Mouse (Mus musculus): ENCODE measurements around the gene Trpm4. TPM values are rescaled to one million over a fixed set of nuclear protein-coding genes. Genes with fewer than 3 reads are reported as not detected.

The Trpm4 gene
- polyA plus RNA-seq, 1 experiment from 2014 or later, result 12.0 TPM

- Histone ChIP-seq H3K4me2 (no peak overlapping the region), H3K27me3 (replicated peaks) (peaks cover 17% of the 10 kb centered on the region), H3K9ac (replicated peaks) (no peak overlapping the region), H3K9me3 (replicated peaks) (no peaks in the 10 kb centered on the region), H3K36me3 (peaks cover 31% of the 10 kb centered on the region), H3K4me1 (peaks cover 40% of the 10 kb centered on the region), H3K4me3 (replicated peaks) (no peak overlapping the region), H3K27ac (replicated peaks) (no peak overlapping the region)
- ATAC-seq (ENCODE audit: low FRiP score), result no peak
- WGBS, result 93% methylated on average over 11 of the region's 11 CpGs
These were observed 8.5 kb upstream of the Trpm4 start for GRCm38 (mm10) chr7:45342081-45342480.

GRCm38 (mm10) chr7:45341303-45341702 lies 7.7 kb upstream of the Trpm4 start:
- WGBS, result 7% methylated on average over 8 of the region's 8 CpGs
- H3K9ac ChIP-seq (replicated peaks), result no peak overlapping the region
- peak overlapping the region; percentile 61 for H3K4me2 ChIP-seq
- H3K4me3 ChIP-seq (replicated peaks), result no peak overlapping the region
- no peaks in the 10 kb centered on the region for H3K9me3 ChIP-seq (replicated peaks)
- peaks cover 40% of the 10 kb centered on the region for H3K4me1 ChIP-seq
- H3K27me3 ChIP-seq (replicated peaks), result peaks cover 17% of the 10 kb centered on the region
- H3K36me3 ChIP-seq, result peaks cover 23% of the 10 kb centered on the region
- H3K27ac ChIP-seq (replicated peaks), result no peak overlapping the region
- ATAC-seq (ENCODE audit: low FRiP score), result no peak

GRCm38 (mm10) chr7:45340669-45341068 lies 7.1 kb upstream of the Trpm4 start:
- Histone ChIP-seq H3K4me3 (replicated peaks) (0 out of 2 replicates have a peak overlapping the region, but pooled peaks have one; percentile 36), H3K27ac (replicated peaks) (no peak overlapping the region), H3K4me2 (peak overlapping the region; percentile 61), H3K9ac (replicated peaks) (no peak overlapping the region), H3K4me1 (peaks cover 40% of the 10 kb centered on the region), H3K9me3 (replicated peaks) (no peaks in the 10 kb centered on the region), H3K36me3 (peaks cover 17% of the 10 kb centered on the region), H3K27me3 (replicated peaks) (peaks cover 17% of the 10 kb centered on the region)
- WGBS, result 8% methylated on average over 11 of the region's 11 CpGs
- no peak for ATAC-seq (ENCODE audit: low FRiP score)

GRCm38 (mm10) chr7:45340066-45340442 lies 6.5 kb upstream of the Trpm4 start:
- Histone ChIP-seq H3K4me1 (peaks cover 40% of the 10 kb centered on the region), H3K4me3 (replicated peaks) (peak overlapping the region; percentile 36), H3K27me3 (replicated peaks) (peaks cover 17% of the 10 kb centered on the region), H3K36me3 (peaks cover 10% of the 10 kb centered on the region), H3K9ac (replicated peaks) (no peak overlapping the region), H3K4me2 (peak overlapping the region; percentile 61), H3K27ac (replicated peaks) (no peak overlapping the region), H3K9me3 (replicated peaks) (no peaks in the 10 kb centered on the region)
- ATAC-seq (ENCODE audit: low FRiP score), result no peak
- 6% methylated on average over 11 of the region's 11 CpGs for WGBS

- H3K4me3 ChIP-seq (replicated peaks), result peak overlapping the region; percentile 36
- H3K4me1 ChIP-seq, result peaks cover 40% of the 10 kb centered on the region
- peak overlapping the region; percentile 61 for H3K4me2 ChIP-seq
- H3K27me3 ChIP-seq (replicated peaks), result peaks cover 17% of the 10 kb centered on the region
- peak overlapping the region; percentile 36; the same call in 1 of the 2 replicates for H3K9ac ChIP-seq (replicated peaks)
- H3K9me3 ChIP-seq (replicated peaks), result no peaks in the 10 kb centered on the region
- 3% methylated on average over 36 of the region's 39 CpGs for WGBS
- peaks cover 7% of the 10 kb centered on the region; the same call in 1 of the 2 replicates for H3K36me3 ChIP-seq
- no peak overlapping the region for H3K27ac ChIP-seq (replicated peaks)
- peak; percentile 54; the same call in 1 of the 2 replicates for ATAC-seq (ENCODE audit: low FRiP score)
These were observed 6.0 kb upstream of the Trpm4 start for GRCm38 (mm10) chr7:45339410-45340065.

- Histone ChIP-seq H3K4me1 (peaks cover 44% of the 10 kb centered on the region), H3K4me2 (peak overlapping the region; percentile 61)
These were observed 4.8 kb upstream of the Trpm4 start for GRCm38 (mm10) chr7:45338161-45338911.

GRCm38 (mm10) chr7:45337469-45337868 lies 3.9 kb upstream of the Trpm4 start:
- Histone ChIP-seq H3K27me3 (replicated peaks) (peaks cover 13% of the 10 kb centered on the region), H3K4me1 (peaks cover 53% of the 10 kb centered on the region), H3K9me3 (replicated peaks) (no peaks in the 10 kb centered on the region), H3K36me3 (peaks cover 7% of the 10 kb centered on the region; the same call in 1 of the 2 replicates), H3K4me3 (replicated peaks) (no peak overlapping the region), H3K4me2 (no peak overlapping the region), H3K9ac (replicated peaks) (no peak overlapping the region), H3K27ac (replicated peaks) (no peak overlapping the region)
- WGBS, result 20% methylated on average over 4 of the region's 4 CpGs
- no peak for ATAC-seq (ENCODE audit: low FRiP score)

More at GRCm38 (mm10) chr7:45338161-45338911, 4.8 kb upstream of the Trpm4 start:
- H3K9me3 ChIP-seq (replicated peaks), result no peaks in the 10 kb centered on the region
- no peak overlapping the region; the same call in 1 of the 2 replicates for H3K9ac ChIP-seq (replicated peaks)
- H3K36me3 ChIP-seq, result peaks cover 7% of the 10 kb centered on the region; the same call in 1 of the 2 replicates
- no peak for ATAC-seq (ENCODE audit: low FRiP score)
- H3K4me3 ChIP-seq (replicated peaks), result no peak overlapping the region
- H3K27ac ChIP-seq (replicated peaks), result no peak overlapping the region
- 6% methylated on average over 14 of the region's 14 CpGs for WGBS
- peaks cover 17% of the 10 kb centered on the region for H3K27me3 ChIP-seq (replicated peaks)

- peaks cover 51% of the 10 kb centered on the region for H3K4me1 ChIP-seq
- ATAC-seq (ENCODE audit: low FRiP score), result no peak
- WGBS, result 89% methylated on average over 4 of the region's 4 CpGs
These were observed 2.7 kb upstream of the Trpm4 start for GRCm38 (mm10) chr7:45336319-45336718.

GRCm38 (mm10) chr7:45335056-45335455 lies 1.5 kb upstream of the Trpm4 start, which contains the start of gene Hrc:
Hrc (plus strand) TSS chr7:45335290.
- Histone ChIP-seq H3K9me3 (replicated peaks) (no peaks in the 10 kb centered on the region), H3K4me1 (peaks cover 38% of the 10 kb centered on the region), H3K27ac (replicated peaks) (no peak within 1 kb of the TSS), H3K9ac (replicated peaks) (no peak within 1 kb of the TSS), H3K4me2 (peak within 1 kb of the TSS; percentile 95), H3K27me3 (replicated peaks) (peaks cover 13% of the 10 kb centered on the region; the same call in 1 of the 2 replicates), H3K4me3 (replicated peaks) (no peak within 1 kb of the TSS), H3K36me3 (no peaks in the 10 kb centered on the region)
- WGBS, result 33% methylated on average over 5 of the region's 5 CpGs
- no peak for ATAC-seq (ENCODE audit: low FRiP score)

More at GRCm38 (mm10) chr7:45336319-45336718, 2.7 kb upstream of the Trpm4 start:
- 0 out of 2 replicates have a peak, but pooled peaks cover under 1% of the 10 kb centered on the region for H3K36me3 ChIP-seq
- H3K9me3 ChIP-seq (replicated peaks), result no peaks in the 10 kb centered on the region
- no peak overlapping the region for H3K4me2 ChIP-seq
- H3K27ac ChIP-seq (replicated peaks), result no peak overlapping the region
- no peak overlapping the region for H3K4me3 ChIP-seq (replicated peaks)
- no peak overlapping the region for H3K9ac ChIP-seq (replicated peaks)
- H3K27me3 ChIP-seq (replicated peaks), result peaks cover 13% of the 10 kb centered on the region; the same call in 1 of the 2 replicates

- H3K27me3 ChIP-seq (replicated peaks), result peaks cover 13% of the 10 kb centered on the region; the same call in 1 of the 2 replicates
- no peak overlapping the region for H3K9ac ChIP-seq (replicated peaks)
- ATAC-seq (ENCODE audit: low FRiP score), result no peak
- H3K4me1 ChIP-seq, result peaks cover 34% of the 10 kb centered on the region
- 38% methylated on average over 3 of the region's 3 CpGs for WGBS
- H3K36me3 ChIP-seq, result no peaks in the 10 kb centered on the region
- H3K27ac ChIP-seq (replicated peaks), result no peak overlapping the region
- 0 out of 2 replicates have a peak overlapping the region, but pooled peaks have one; percentile 1 for H3K4me2 ChIP-seq
- H3K9me3 ChIP-seq (replicated peaks), result no peaks in the 10 kb centered on the region
- H3K4me3 ChIP-seq (replicated peaks), result no peak overlapping the region
These were observed 1.0 kb upstream of the Trpm4 start for GRCm38 (mm10) chr7:45334605-45335004.

- peak overlapping the region; percentile 72 for H3K27ac ChIP-seq (replicated peaks)
- H3K9ac ChIP-seq (replicated peaks), result peak overlapping the region; percentile 65
- H3K4me3 ChIP-seq (replicated peaks), result peak overlapping the region; percentile 64
- peak; percentile 57 for ATAC-seq (ENCODE audit: low FRiP score)
- H3K4me1 ChIP-seq, result peaks cover 16% of the 10 kb centered on the region
- peaks cover 7% of the 10 kb centered on the region; the same call in 1 of the 2 replicates for H3K27me3 ChIP-seq (replicated peaks)
- 3% methylated on average over 22 of the region's 22 CpGs for WGBS
- H3K9me3 ChIP-seq (replicated peaks), result no peaks in the 10 kb centered on the region
- no peaks in the 10 kb centered on the region for H3K36me3 ChIP-seq
- H3K4me2 ChIP-seq, result peak overlapping the region; percentile 95
These were observed 725 bp downstream of the Trpm4 start for GRCm38 (mm10) chr7:45332685-45333425.
